Mouse (Mus musculus): ENCODE data around the gene Egr4. TPM values are rescaled to one million over a fixed set of nuclear protein-coding genes. Genes with fewer than 3 reads are reported as not detected.

Egr4 gene
- polyA plus RNA-seq, 1 experiment from 2014 or later = not detected

GRCm38 (mm10) chr6:85471962-85472361, 41.4 kb downstream of the Egr4 start:
- Histone ChIP-seq H3K36me3 (ENCODE audit: control insufficient read depth, insufficient read depth, low read length) (peaks cover 60% of the 10 kb centered on the region), H3K4me3 (replicated peaks; ENCODE audit: low read depth, low read length) (no peak overlapping the region), H3K9ac (replicated peaks; ENCODE audit: low read length) (no peak overlapping the region), H3K9me3 (ENCODE audit: control insufficient read depth, low read length) (no peaks in the 10 kb centered on the region), H3K27ac (replicated peaks; ENCODE audit: low read depth, low read length) (no peak overlapping the region), H3K4me1 (ENCODE audit: control insufficient read depth, insufficient read depth, low read length) (no peaks in the 10 kb centered on the region), H3K27me3 (ENCODE audit: control insufficient read depth, insufficient read depth, low read length) (no peaks in the 10 kb centered on the region), H3K4me2 (ENCODE audit: low read length) (no peak overlapping the region)
- DNase-seq (peak; percentile 45), ATAC-seq (ENCODE audit: low FRiP score, low TSS enrichment) (no peak)
- 54% methylated on average over 8 of the region's 8 CpGs for WGBS

GRCm38 (mm10) chr6:85469660-85470430, 43.5 kb downstream of the Egr4 start:
- H3K9ac ChIP-seq (replicated peaks; ENCODE audit: low read length) = no peak overlapping the region
- H3K4me1 ChIP-seq (ENCODE audit: control insufficient read depth, insufficient read depth, low read length) = no peaks in the 10 kb centered on the region
- no peak for ATAC-seq (ENCODE audit: low FRiP score, low TSS enrichment)
- 83% methylated on average over 5 of the region's 5 CpGs for WGBS
- H3K27ac ChIP-seq (replicated peaks; ENCODE audit: low read depth, low read length) = no peak overlapping the region
- H3K4me2 ChIP-seq (ENCODE audit: low read length) = no peak overlapping the region
- peaks cover 75% of the 10 kb centered on the region for H3K36me3 ChIP-seq (ENCODE audit: control insufficient read depth, insufficient read depth, low read length)
- DNase-seq = no peak
- no peaks in the 10 kb centered on the region for H3K27me3 ChIP-seq (ENCODE audit: control insufficient read depth, insufficient read depth, low read length)
- no peaks in the 10 kb centered on the region for H3K9me3 ChIP-seq (ENCODE audit: control insufficient read depth, low read length)
- H3K4me3 ChIP-seq (replicated peaks; ENCODE audit: low read depth, low read length) = no peak overlapping the region

GRCm38 (mm10) chr6:85465381-85465780, 48.0 kb downstream of the Egr4 start:
- Histone ChIP-seq H3K9ac (replicated peaks; ENCODE audit: low read length) (no peak overlapping the region), H3K9me3 (ENCODE audit: control insufficient read depth, low read length) (no peaks in the 10 kb centered on the region), H3K27ac (replicated peaks; ENCODE audit: low read depth, low read length) (no peak overlapping the region), H3K4me3 (replicated peaks; ENCODE audit: low read depth, low read length) (no peak overlapping the region), H3K4me2 (ENCODE audit: low read length) (no peak overlapping the region), H3K36me3 (ENCODE audit: control insufficient read depth, insufficient read depth, low read length) (peaks cover 99% of the 10 kb centered on the region), H3K27me3 (ENCODE audit: control insufficient read depth, insufficient read depth, low read length) (no peaks in the 10 kb centered on the region), H3K4me1 (ENCODE audit: control insufficient read depth, insufficient read depth, low read length) (no peaks in the 10 kb centered on the region)
- ATAC-seq (ENCODE audit: low FRiP score, low TSS enrichment) = no peak
- peak; percentile 69 for DNase-seq

Other genes starting within 250 kb of the Egr4 start
- 15.6 and 24.0 TPM in 2 replicates for gene Sfxn5, start 180.2 kb downstream of the Egr4 start, polyA plus RNA-seq (2014; fragmentation: Nextera tagmentation; extraction: Ambion mirVana)
- 15.0 and 15.7 TPM in 2 replicates for gene Rab11fip5, start 139.0 kb downstream of the Egr4 start, polyA plus RNA-seq (2014; fragmentation: Nextera tagmentation; extraction: Ambion mirVana)
- not detected in 2 replicates for gene Noto, start 89.7 kb downstream of the Egr4 start, polyA plus RNA-seq (2014; fragmentation: Nextera tagmentation; extraction: Ambion mirVana)
- 54.0 and 55.9 TPM in 2 replicates for gene Smyd5, start 81.6 kb downstream of the Egr4 start, polyA plus RNA-seq (2014; fragmentation: Nextera tagmentation; extraction: Ambion mirVana)
- 589 and 591 TPM in 2 replicates for gene Cct7, start 62.1 kb downstream of the Egr4 start, polyA plus RNA-seq (2014; fragmentation: Nextera tagmentation; extraction: Ambion mirVana)
- gene Pradc1, start 61.6 kb downstream of the Egr4 start, polyA plus RNA-seq (2014; fragmentation: Nextera tagmentation; extraction: Ambion mirVana) = 15.0 and 18.5 TPM in 2 replicates
- gene Fbxo41, start 10.6 kb downstream of the Egr4 start, polyA plus RNA-seq (2014; fragmentation: Nextera tagmentation; extraction: Ambion mirVana) = 10.1 and 11.4 TPM in 2 replicates
- 6.1 and 6.7 TPM in 2 replicates for gene Alms1, start 73.9 kb upstream of the Egr4 start, polyA plus RNA-seq (2014; fragmentation: Nextera tagmentation; extraction: Ambion mirVana)
- not detected in 2 replicates for gene Nat8f7, start 199.6 kb upstream of the Egr4 start, polyA plus RNA-seq (2014; fragmentation: Nextera tagmentation; extraction: Ambion mirVana)

Measured in midbrain, embryonic 14.5 days (tissue).